Mouse (Mus musculus) small intestine, adult 2 months (tissue): ENCODE measurements around the gene Synpo2.

Experiments
- CTCF ChIP-seq: fragments of 200-500 bp; IDR thresholded peaks from 2 replicates; pipeline ENCODE4 v1.5.1; 2012; ENCODE audit warnings: low read depth, mild to moderate bottlenecking, control low read depth, inconsistent platforms, low read length, moderate library complexity, mixed read lengths; ENCODE audit not compliant: insufficient replicate concordance, insufficient read length; ENCODE audit errors: extremely low read depth
- POLR2A ChIP-seq: fragments of 200-500 bp; IDR thresholded peaks from 2 replicates; pipeline ENCODE4 v1.6.1; 2012; ENCODE audit warnings: low read depth, mild to moderate bottlenecking, control low read depth, inconsistent platforms, low read length, moderate library complexity

DNA sequence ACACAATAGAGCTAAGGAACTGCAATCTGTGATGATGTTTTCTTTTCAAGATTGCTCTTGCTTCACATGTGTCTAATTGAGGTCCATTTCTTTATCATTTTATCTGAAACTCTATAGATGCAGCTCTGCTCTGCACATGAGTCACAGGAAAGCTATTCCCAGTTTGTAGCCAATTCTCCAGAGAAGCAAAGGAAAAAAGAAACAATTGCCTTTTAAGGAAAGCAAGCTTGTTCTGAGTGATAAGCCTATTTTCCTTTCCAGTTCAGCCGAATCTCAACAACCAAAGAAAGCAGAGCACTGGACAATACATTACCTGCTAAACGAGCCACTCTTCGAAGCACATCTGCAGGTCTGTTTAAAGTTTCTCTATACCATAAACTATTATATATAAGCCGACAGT, 31.3 kb downstream of the Synpo2 start:
- TF ChIP-seq CTCF (no peak), POLR2A (no peak)
